14 mouse cellular contexts compared by ENCODE assay signal in genomic region chr7:44792781-44793180, GRCm38 (mm10).
"Had no signal": no experiment of that assay in that cellular context is flagged by ENCODE, and none has a peak within 500 bp of the region (broad histone marks: within the 10 kb centered on the region; RNA-seq: fewer than 3 reads in every experiment).

No protein-coding gene starts in this region.

- H3K27ac ChIP-seq: kidney, postnatal 0 days; layer of hippocampus, adult 2 months; limb, embryonic 13.5 days; liver, embryonic 14.5 days; midbrain, embryonic 12.5 days; neural tube, embryonic 13.5 days had no signal

- H3K27me3 ChIP-seq: limb, embryonic 13.5 days; midbrain, embryonic 12.5 days; neural tube, embryonic 13.5 days had no signal

- ATAC-seq: intestine, postnatal 0 days; lung, postnatal 0 days; midbrain, embryonic 16.5 days had no signal

- H3K4me3 ChIP-seq: layer of hippocampus, adult 2 months; limb, embryonic 13.5 days; midbrain, embryonic 12.5 days; neural tube, embryonic 13.5 days had no signal

- H3K4me2 ChIP-seq: limb, embryonic 13.5 days; midbrain, embryonic 12.5 days; neural tube, embryonic 13.5 days had no signal

- DNase-seq: kidney, adult 8-10 months; kidney, postnatal 4 days; lung, adult 2 months; lung, postnatal 36 days; right cerebral cortex, postnatal 14 days had no signal

- H3K9ac ChIP-seq: limb, embryonic 13.5 days; liver, embryonic 14.5 days; midbrain, embryonic 12.5 days; neural tube, embryonic 13.5 days had no signal

- H3K4me1 ChIP-seq: limb, embryonic 13.5 days; midbrain, embryonic 12.5 days; neural tube, embryonic 13.5 days had no signal

- H3K9me3 ChIP-seq: midbrain, embryonic 12.5 days had no signal

- H3K36me3 ChIP-seq: limb, embryonic 13.5 days; midbrain, embryonic 12.5 days; neural tube, embryonic 13.5 days had no signal
